Mouse (Mus musculus) CH12.LX (cell line): ENCODE data around the gene 5430427O19Rik.
A peak's percentile ranks its signal among the peaks of the same experiment; 100 is the strongest.

Experiments
- CTCF ChIP-seq, 2 experiments: IDR thresholded peaks in 1 of 2; conservative IDR thresholded peaks in 1 of 2; 2 replicates each; pipeline ENCODE4 v1.5.1; 2011 to 2012; ENCODE audit warnings: low read depth in 2 of 2, low read length in 2 of 2, improper control_type of control experiment in 1 of 2, inconsistent platforms in 1 of 2, mild to moderate bottlenecking in 1 of 2, moderate library complexity in 1 of 2
- MAZ ChIP-seq: IDR thresholded peaks from 2 replicates; pipeline ENCODE4 v1.6.1; 2012; ENCODE audit warnings: low read depth, mild to moderate bottlenecking, inconsistent platforms, low read length, improper control_type of control experiment, moderate library complexity
- MXI1 ChIP-seq: IDR thresholded peaks from 2 replicates; pipeline ENCODE4 v1.6.1; 2011; ENCODE audit warnings: mild to moderate bottlenecking, low read depth, low read length, improper control_type of control experiment
- NELFE ChIP-seq: IDR thresholded peaks from 2 replicates; pipeline ENCODE4 v1.6.1; 2011; ENCODE audit warnings: low read depth, low read length, improper control_type of control experiment
- PAX5 ChIP-seq: IDR thresholded peaks from 2 replicates; pipeline ENCODE4 v1.6.1; 2012; ENCODE audit warnings: low read length, inconsistent platforms, mixed read lengths
- POLR2A ChIP-seq: IDR thresholded peaks from 2 replicates; pipeline ENCODE4 v1.6.1; 2011; ENCODE audit warnings: low read depth, mild to moderate bottlenecking, improper control_type of control experiment, low read length
- POLR2AphosphoS2 ChIP-seq: IDR thresholded peaks from 2 replicates; pipeline ENCODE4 v1.6.1; 2011; ENCODE audit warnings: low read depth, low read length, improper control_type of control experiment
- TCF12 ChIP-seq: IDR thresholded peaks from 2 replicates; pipeline ENCODE4 v1.6.1; 2014; ENCODE audit warnings: low read depth, mild to moderate bottlenecking, inconsistent platforms, low read length, improper control_type of control experiment
- UBTF ChIP-seq: IDR thresholded peaks from 2 replicates; pipeline ENCODE4 v1.6.1; 2012; ENCODE audit warnings: low read depth, mild to moderate bottlenecking, inconsistent platforms, low read length, improper control_type of control experiment, moderate library complexity
- ZNF384 ChIP-seq: IDR thresholded peaks from 2 replicates; pipeline ENCODE4 v1.6.1; 2012; ENCODE audit warnings: low read depth, low read length, improper control_type of control experiment, inconsistent platforms

GRCm38 (mm10) chrX:85874367-85874766 is 4.2 kb downstream of the 5430427O19Rik start:
- TF ChIP-seq CTCF (conservative IDR thresholded peaks at IDR 0.05 in 1 of 2, IDR thresholded peaks at IDR 0.05 in 1 of 2; ENCODE audit: low read depth in 2 of 2, low read length in 2 of 2): no peak
- no peak for TF ChIP-seq MAZ
- TF ChIP-seq POLR2A: no peak
- TF ChIP-seq POLR2AphosphoS2: peak; percentile 70; the same call in 1 of the 2 replicates
- no peak for TF ChIP-seq PAX5
- TF ChIP-seq ZNF384: no peak
- TF ChIP-seq MXI1: no peak
- no peak for TF ChIP-seq NELFE
- TF ChIP-seq UBTF: no peak
- TF ChIP-seq TCF12: no peak
